Mouse (Mus musculus): ENCODE data around the gene Hacd3. TPM values are rescaled to one million over a fixed set of nuclear protein-coding genes. Genes with fewer than 3 reads are reported as not detected.

Hacd3 gene
- polyA plus RNA-seq, 1 experiment from 2014 or later = 66.5 TPM

Small RNA genes lying within 50 kb of the gene (microRNA-seq; reads per million reads assigned to microRNA genes)
- not detected for gene Gm25640

Other genes with a start within 250 kb of the Hacd3 start
- 6.4 and 7.8 TPM in 2 replicates for gene Dennd4a, start 210.4 kb downstream of the Hacd3 start, polyA plus RNA-seq (2014; fragmentation: Nextera tagmentation; extraction: Ambion mirVana)
- 0.03 and 0.08 TPM in 2 replicates for gene Slc24a1, start 70.1 kb downstream of the Hacd3 start, polyA plus RNA-seq (2014; fragmentation: Nextera tagmentation; extraction: Ambion mirVana)
- 57.4 and 64.9 TPM in 2 replicates for gene Ints14, start 60.8 kb downstream of the Hacd3 start, polyA plus RNA-seq (2014; fragmentation: Nextera tagmentation; extraction: Ambion mirVana)
- 26.4 and 30.7 TPM in 2 replicates for gene Dpp8, start 10.7 kb upstream of the Hacd3 start, polyA plus RNA-seq (2014; fragmentation: Nextera tagmentation; extraction: Ambion mirVana)
- gene Igdcc4, start 79.8 kb upstream of the Hacd3 start, polyA plus RNA-seq (2014; fragmentation: Nextera tagmentation; extraction: Ambion mirVana) = 39.6 and 42.2 TPM in 2 replicates
- gene Igdcc3, start 119.5 kb upstream of the Hacd3 start, polyA plus RNA-seq (2014; fragmentation: Nextera tagmentation; extraction: Ambion mirVana) = 2.7 and 2.9 TPM in 2 replicates
- gene Parp16, start 173.7 kb upstream of the Hacd3 start, polyA plus RNA-seq (2014; fragmentation: Nextera tagmentation; extraction: Ambion mirVana) = 8.1 and 9.1 TPM in 2 replicates
- gene Cilp, start 243.5 kb upstream of the Hacd3 start, polyA plus RNA-seq (2014; fragmentation: Nextera tagmentation; extraction: Ambion mirVana) = 1.1 and 2.0 TPM in 2 replicates